Mouse (Mus musculus): ENCODE results near the gene Zcchc9. TPM values are rescaled to one million over a fixed set of nuclear protein-coding genes. Genes with fewer than 3 reads are reported as not detected.
"Not testable (repeated sequence)": the region's sequence is repeated elsewhere in the genome, so short reads cannot be mapped to it uniquely, and the experiment has no call there.

The Zcchc9 gene
- polyA plus RNA-seq, 1 experiment from 2014 or later = 29.7 TPM

DNA sequence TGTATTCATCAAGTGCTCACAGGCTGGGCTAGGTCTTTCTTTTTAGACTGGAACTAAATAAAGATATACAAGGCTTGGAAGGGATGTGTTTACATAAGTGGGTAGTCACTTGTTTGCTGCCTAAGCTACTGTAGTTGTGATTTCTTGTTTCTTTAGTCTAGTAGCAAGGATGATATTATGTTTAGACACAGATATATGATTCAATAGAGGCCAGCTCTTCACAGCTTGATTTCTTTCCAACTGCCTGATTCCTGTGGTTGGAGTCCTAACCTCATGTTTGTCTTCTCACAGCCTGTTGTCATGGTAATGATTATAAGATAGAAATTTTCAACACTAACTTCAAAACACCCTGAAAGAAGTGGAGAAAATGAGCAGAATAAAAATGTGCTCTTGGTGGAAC, 27.6 kb downstream of the Zcchc9 start:
- Histone ChIP-seq H3K27ac (replicated peaks; ENCODE audit: low read depth, low read length) (no peak overlapping the region), H3K9me3 (ENCODE audit: control insufficient read depth, low read length) (no peaks in the 10 kb centered on the region), H3K27me3 (ENCODE audit: control insufficient read depth, insufficient read depth, low read length) (no peaks in the 10 kb centered on the region), H3K9ac (ENCODE audit: low read length) (no peak overlapping the region), H3K4me3 (ENCODE audit: low read depth, low read length) (no peak overlapping the region), H3K4me1 (ENCODE audit: control insufficient read depth, insufficient read depth, low read length) (no peaks in the 10 kb centered on the region), H3K4me2 (ENCODE audit: low read depth, severe bottlenecking) (no peak overlapping the region), H3K36me3 (ENCODE audit: control insufficient read depth, insufficient read depth, low read length) (no peaks in the 10 kb centered on the region)
- DNase-seq (ENCODE audit: low spot score) (no peak), ATAC-seq (ENCODE audit: insufficient number of reproducible peaks, low FRiP score, low TSS enrichment, low read depth) (no peak)

DNA sequence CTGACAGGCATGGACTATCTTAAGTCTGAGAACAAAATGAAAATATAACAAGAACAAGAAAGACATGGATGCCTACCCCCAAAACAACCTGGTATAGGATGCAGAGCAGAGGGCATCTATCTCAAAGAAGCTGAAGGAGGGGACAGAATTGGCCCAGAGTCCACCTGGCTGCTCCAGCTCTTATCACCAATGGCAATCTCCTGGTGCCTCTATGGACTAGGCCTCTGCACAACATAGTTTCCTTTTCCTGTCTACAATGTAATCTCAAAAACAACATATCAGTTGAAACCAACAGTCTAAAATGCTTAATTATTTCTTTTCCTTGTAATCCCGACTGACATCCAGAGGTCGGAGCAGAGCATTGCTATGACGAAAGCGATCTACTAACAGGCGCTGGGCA, 29.4 kb downstream of the Zcchc9 start:
- Histone ChIP-seq H3K9me3 (ENCODE audit: control insufficient read depth, low read length) (no peaks in the 10 kb centered on the region), H3K4me3 (ENCODE audit: low read depth, low read length) (no peak overlapping the region), H3K4me1 (ENCODE audit: control insufficient read depth, insufficient read depth, low read length) (no peaks in the 10 kb centered on the region), H3K27me3 (ENCODE audit: control insufficient read depth, insufficient read depth, low read length) (no peaks in the 10 kb centered on the region), H3K36me3 (ENCODE audit: control insufficient read depth, insufficient read depth, low read length) (no peaks in the 10 kb centered on the region), H3K9ac (ENCODE audit: low read length) (no peak overlapping the region), H3K27ac (replicated peaks; ENCODE audit: low read depth, low read length) (no peak overlapping the region), H3K4me2 (ENCODE audit: low read depth, severe bottlenecking) (no peak overlapping the region)
- DNase-seq (ENCODE audit: low spot score) (no peak), ATAC-seq (ENCODE audit: insufficient number of reproducible peaks, low FRiP score, low TSS enrichment, low read depth) (no peak)
- 96% methylated on average over 5 of the region's 5 CpGs for WGBS

DNA sequence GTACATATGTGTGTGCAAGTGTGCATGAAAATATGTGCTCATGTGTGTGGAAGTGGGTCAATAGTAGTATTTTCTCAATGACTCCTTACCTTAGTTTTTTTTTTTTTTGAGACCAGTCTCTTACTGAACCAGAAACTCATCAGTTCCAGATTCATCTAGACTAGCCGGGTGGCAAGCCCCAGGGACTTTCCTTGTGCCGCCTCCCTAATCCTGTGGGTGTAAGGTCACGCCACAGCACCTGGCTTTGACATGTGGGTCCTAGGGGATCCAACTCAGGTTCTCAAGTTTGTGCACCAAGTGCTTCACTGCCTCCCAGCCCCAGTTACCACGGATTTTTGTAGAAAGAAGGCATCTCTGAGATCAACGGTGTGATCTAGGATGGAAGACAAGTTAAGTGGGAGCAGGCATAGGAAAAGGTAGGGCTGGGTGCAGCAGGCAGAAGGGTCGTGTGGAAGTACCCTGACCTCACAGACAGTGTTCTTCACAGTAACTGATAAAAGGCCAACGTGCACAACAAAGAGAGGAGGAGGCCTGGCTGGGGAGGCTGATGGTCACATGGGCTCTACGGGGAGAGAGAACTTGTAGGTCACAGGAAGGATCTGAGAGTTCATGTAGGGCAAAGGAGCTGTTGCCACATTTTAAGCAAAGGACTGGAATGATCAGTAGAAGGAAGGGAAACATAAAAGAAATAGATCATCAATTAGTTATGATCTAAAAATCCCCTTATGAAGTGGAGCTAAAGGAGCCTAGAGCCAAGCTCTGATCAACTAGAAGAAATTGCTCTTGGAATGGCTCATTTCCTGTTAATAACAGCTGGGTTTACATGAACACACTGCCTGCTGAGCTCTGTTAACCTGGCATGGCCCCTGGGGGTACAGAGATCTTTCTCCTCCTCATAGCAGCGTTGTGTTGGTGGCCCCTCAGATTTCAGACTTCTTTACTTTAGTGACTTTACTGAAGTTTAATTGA, 38.5 kb downstream of the Zcchc9 start:
- H3K27me3 ChIP-seq (ENCODE audit: control insufficient read depth, insufficient read depth, low read length) = no peaks in the 10 kb centered on the region
- WGBS = 71% methylated on average over 9 of the region's 9 CpGs
- ATAC-seq (ENCODE audit: insufficient number of reproducible peaks, low FRiP score, low TSS enrichment, low read depth) (no peak), DNase-seq (ENCODE audit: low spot score) (no peak)
- H3K9ac ChIP-seq (ENCODE audit: low read length) = no peak overlapping the region
- H3K4me3 ChIP-seq (ENCODE audit: low read depth, low read length) = no peak overlapping the region
- H3K4me2 ChIP-seq (ENCODE audit: low read depth, severe bottlenecking) = no peak overlapping the region
- no peak overlapping the region for H3K27ac ChIP-seq (replicated peaks; ENCODE audit: low read depth, low read length)
- no peaks in the 10 kb centered on the region for H3K36me3 ChIP-seq (ENCODE audit: control insufficient read depth, insufficient read depth, low read length)
- no peaks in the 10 kb centered on the region for H3K9me3 ChIP-seq (ENCODE audit: control insufficient read depth, low read length)
- no peaks in the 10 kb centered on the region for H3K4me1 ChIP-seq (ENCODE audit: control insufficient read depth, insufficient read depth, low read length)

DNA sequence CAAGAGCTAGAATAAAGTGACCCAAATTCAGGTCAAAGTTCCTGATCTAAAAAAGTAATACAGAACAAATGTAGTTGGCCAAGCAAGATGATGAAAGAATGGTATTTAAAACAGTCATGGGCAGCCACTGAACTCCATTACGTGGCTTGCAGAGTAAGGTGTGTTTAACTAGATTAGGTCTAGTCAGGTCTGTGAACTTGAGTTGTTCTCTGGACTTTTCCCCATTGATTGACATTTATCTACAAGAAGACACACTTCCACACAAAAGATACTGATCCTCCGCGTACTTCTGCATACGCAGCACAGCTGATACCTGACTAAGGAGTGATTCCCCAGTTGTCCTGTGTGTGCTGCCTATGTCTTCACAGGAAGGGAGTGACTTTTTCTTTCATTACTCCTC, 41.9 kb downstream of the Zcchc9 start:
- Histone ChIP-seq H3K9ac (ENCODE audit: low read length) (no peak overlapping the region), H3K36me3 (ENCODE audit: control insufficient read depth, insufficient read depth, low read length) (no peaks in the 10 kb centered on the region), H3K27me3 (ENCODE audit: control insufficient read depth, insufficient read depth, low read length) (no peaks in the 10 kb centered on the region), H3K4me3 (ENCODE audit: low read depth, low read length) (no peak overlapping the region), H3K4me2 (ENCODE audit: low read depth, severe bottlenecking) (no peak overlapping the region), H3K9me3 (ENCODE audit: control insufficient read depth, low read length) (no peaks in the 10 kb centered on the region), H3K4me1 (ENCODE audit: control insufficient read depth, insufficient read depth, low read length) (no peaks in the 10 kb centered on the region), H3K27ac (replicated peaks; ENCODE audit: low read depth, low read length) (no peak overlapping the region)
- DNase-seq (ENCODE audit: low spot score) = no peak
- no peak for ATAC-seq (ENCODE audit: insufficient number of reproducible peaks, low FRiP score, low TSS enrichment, low read depth)
- 92% methylated on average over 4 of the region's 4 CpGs for WGBS

DNA sequence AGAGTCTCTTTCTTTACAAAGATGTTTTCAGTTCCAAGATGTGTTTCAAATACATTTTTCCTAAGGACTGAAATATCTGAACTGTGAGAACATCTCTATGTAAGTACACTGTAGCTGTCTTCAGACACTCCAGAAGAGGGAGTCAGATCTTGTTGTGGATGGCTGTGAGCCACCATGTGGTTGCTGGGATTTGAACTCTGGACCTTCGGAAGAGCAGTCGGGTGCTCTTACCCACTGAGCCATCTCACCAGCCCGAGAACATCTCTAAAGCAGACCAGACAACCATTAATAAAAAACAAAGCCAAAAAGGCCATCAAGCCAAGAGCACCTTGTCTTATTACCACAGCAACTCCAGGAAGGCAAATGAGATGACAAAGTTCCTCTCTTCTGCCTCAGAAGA, 43.9 kb downstream of the Zcchc9 start:
- H3K9ac ChIP-seq (ENCODE audit: low read length); H3K4me2 ChIP-seq (ENCODE audit: low read depth, severe bottlenecking); H3K27ac ChIP-seq (replicated peaks; ENCODE audit: low read depth, low read length); H3K27me3 ChIP-seq (ENCODE audit: control insufficient read depth, insufficient read depth, low read length); H3K4me3 ChIP-seq (ENCODE audit: low read depth, low read length); DNase-seq (ENCODE audit: low spot score); ATAC-seq (ENCODE audit: insufficient number of reproducible peaks, low FRiP score, low TSS enrichment, low read depth); H3K36me3 ChIP-seq (ENCODE audit: control insufficient read depth, insufficient read depth, low read length); H3K4me1 ChIP-seq (ENCODE audit: control insufficient read depth, insufficient read depth, low read length); H3K9me3 ChIP-seq (ENCODE audit: control insufficient read depth, low read length): not testable (repeated sequence)
- WGBS = 96% methylated on average over 3 of the region's 3 CpGs

DNA sequence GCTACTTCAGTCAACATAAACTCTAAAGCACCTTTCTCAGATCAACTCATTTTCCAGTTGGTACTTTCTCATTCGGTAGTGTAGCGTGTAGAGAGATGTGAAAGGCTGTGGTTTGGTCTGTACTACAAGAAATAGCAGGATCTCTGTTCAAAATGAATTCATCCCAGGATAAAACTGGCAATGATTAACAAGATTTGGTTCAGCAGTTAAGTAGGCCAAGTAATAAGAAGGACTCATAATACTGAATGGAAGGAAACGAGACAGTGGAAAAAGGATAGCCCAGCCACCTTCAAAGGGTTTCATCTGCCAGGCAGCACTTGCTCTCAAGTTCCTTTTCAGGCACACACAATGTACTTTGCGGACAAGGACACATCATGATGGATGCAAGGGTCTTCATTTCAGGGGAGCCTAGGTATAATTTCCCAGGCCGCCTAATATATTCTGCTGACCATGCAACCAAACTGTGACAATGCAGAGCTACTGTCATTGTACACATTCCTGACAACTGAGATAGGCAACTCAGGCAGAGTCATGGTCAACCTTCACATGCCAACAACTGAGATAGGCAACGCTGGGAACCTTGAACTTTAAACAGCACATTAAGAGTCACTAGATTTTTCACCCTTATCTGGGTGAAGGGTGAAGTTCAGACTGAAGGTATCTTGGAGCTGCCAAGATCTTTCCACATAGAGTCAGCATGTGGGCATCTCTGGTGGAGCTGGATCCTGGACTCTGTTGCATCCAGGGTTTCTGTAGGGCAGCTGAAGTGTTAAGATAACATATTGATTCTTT, 45.7 kb downstream of the Zcchc9 start:
- H3K36me3 ChIP-seq (ENCODE audit: control insufficient read depth, insufficient read depth, low read length) = no peaks in the 10 kb centered on the region
- DNase-seq (ENCODE audit: low spot score) = no peak

DNA sequence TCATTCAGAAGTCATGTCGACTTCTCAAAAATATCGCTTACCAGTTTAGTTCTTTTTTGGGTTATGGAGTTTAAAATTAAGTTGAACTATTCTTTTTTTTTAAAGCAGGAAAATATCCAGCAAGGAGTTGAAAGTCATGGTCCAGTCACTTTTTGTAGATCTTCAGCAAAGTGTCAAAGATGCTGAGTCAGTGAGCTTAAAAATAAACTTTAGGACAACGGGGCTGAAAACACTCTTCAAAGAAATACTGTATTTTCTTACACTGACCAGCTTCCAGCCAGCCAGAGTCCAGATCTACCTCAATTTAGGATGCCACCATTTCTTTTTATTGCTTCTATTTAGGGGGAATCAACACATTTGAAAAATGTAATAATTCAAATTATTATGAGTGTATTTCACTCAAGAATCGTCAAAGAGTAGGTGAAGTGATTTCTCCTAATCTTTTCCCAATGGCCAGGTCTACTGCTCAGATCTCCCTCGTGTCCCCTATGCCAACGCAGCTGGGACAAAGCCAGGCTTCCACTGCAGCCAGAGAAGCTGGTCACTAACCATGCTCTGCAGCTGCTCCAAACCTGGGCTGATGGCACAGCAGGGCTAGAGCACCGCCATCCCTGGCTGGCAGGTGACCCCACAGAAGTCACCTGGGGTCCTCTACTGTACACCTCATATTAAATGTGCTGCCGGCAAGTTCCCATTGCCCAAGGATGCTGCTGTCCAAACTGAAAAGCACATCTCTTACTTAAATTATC, 47.0 kb downstream of the Zcchc9 start:
- no peak overlapping the region for H3K4me3 ChIP-seq (ENCODE audit: low read depth, low read length)
- H3K27ac ChIP-seq (replicated peaks; ENCODE audit: low read depth, low read length) = no peak overlapping the region
- H3K36me3 ChIP-seq (ENCODE audit: control insufficient read depth, insufficient read depth, low read length) = no peaks in the 10 kb centered on the region
- no peaks in the 10 kb centered on the region for H3K4me1 ChIP-seq (ENCODE audit: control insufficient read depth, insufficient read depth, low read length)
- WGBS = 91% methylated on average over 8 of the region's 8 CpGs
- H3K9ac ChIP-seq (ENCODE audit: low read length) = no peak overlapping the region
- ATAC-seq (ENCODE audit: insufficient number of reproducible peaks, low FRiP score, low TSS enrichment, low read depth) (no peak), DNase-seq (ENCODE audit: low spot score) (no peak)
- no peaks in the 10 kb centered on the region for H3K9me3 ChIP-seq (ENCODE audit: control insufficient read depth, low read length)
- H3K27me3 ChIP-seq (ENCODE audit: control insufficient read depth, insufficient read depth, low read length) = no peaks in the 10 kb centered on the region
- H3K4me2 ChIP-seq (ENCODE audit: low read depth, severe bottlenecking) = no peak overlapping the region

More for the DNA sequence above, 45.7 kb downstream of the Zcchc9 start:
- H3K9ac ChIP-seq (ENCODE audit: low read length) = no peak overlapping the region
- WGBS = 90% methylated on average over 6 of the region's 6 CpGs
- H3K9me3 ChIP-seq (ENCODE audit: control insufficient read depth, low read length) = no peaks in the 10 kb centered on the region
- H3K4me2 ChIP-seq (ENCODE audit: low read depth, severe bottlenecking) = no peak overlapping the region
- ATAC-seq (ENCODE audit: insufficient number of reproducible peaks, low FRiP score, low TSS enrichment, low read depth) = no peak
- no peaks in the 10 kb centered on the region for H3K27me3 ChIP-seq (ENCODE audit: control insufficient read depth, insufficient read depth, low read length)
- H3K27ac ChIP-seq (replicated peaks; ENCODE audit: low read depth, low read length) = no peak overlapping the region
- no peaks in the 10 kb centered on the region for H3K4me1 ChIP-seq (ENCODE audit: control insufficient read depth, insufficient read depth, low read length)
- no peak overlapping the region for H3K4me3 ChIP-seq (ENCODE audit: low read depth, low read length)

DNA sequence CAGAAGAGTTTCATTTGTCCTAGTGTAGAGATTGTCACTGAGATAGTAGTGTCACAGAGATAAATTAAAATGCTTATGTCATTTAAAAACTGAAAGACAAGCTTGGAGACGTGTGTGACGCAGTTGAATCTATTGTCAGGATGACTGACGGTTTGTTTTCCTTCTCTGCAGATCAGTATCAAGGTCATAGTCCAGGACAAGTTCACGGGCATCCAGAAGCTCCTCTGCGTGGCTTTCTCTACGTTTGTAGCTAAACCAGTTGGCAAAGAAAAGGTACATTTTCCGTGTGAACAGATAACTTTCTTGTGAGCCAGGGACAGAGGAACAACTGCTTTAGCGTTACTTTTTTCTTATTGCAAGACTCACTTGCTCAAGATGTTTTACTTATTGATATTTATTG, 47.7 kb downstream of the Zcchc9 start:
- no peak overlapping the region for H3K4me2 ChIP-seq (ENCODE audit: low read depth, severe bottlenecking)
- H3K9me3 ChIP-seq (ENCODE audit: control insufficient read depth, low read length) = no peaks in the 10 kb centered on the region
- no peaks in the 10 kb centered on the region for H3K36me3 ChIP-seq (ENCODE audit: control insufficient read depth, insufficient read depth, low read length)
- 84% methylated on average over 8 of the region's 8 CpGs for WGBS
- H3K4me1 ChIP-seq (ENCODE audit: control insufficient read depth, insufficient read depth, low read length) = no peaks in the 10 kb centered on the region
- no peak overlapping the region for H3K27ac ChIP-seq (replicated peaks; ENCODE audit: low read depth, low read length)
- no peaks in the 10 kb centered on the region for H3K27me3 ChIP-seq (ENCODE audit: control insufficient read depth, insufficient read depth, low read length)
- DNase-seq (ENCODE audit: low spot score) (no peak), ATAC-seq (ENCODE audit: insufficient number of reproducible peaks, low FRiP score, low TSS enrichment, low read depth) (no peak)
- no peak overlapping the region for H3K9ac ChIP-seq (ENCODE audit: low read length)
- no peak overlapping the region for H3K4me3 ChIP-seq (ENCODE audit: low read depth, low read length)

Data from limb, embryonic 11.5 days (tissue).